In genomic region chr4:106679152-106679551, GRCm38 (mm10) we compare ENCODE assay signal across 8 mouse cellular contexts. TPM values are rescaled to one million over a fixed set of nuclear protein-coding genes. Genes with fewer than 3 reads are reported as not detected.
A peak's percentile ranks its signal among the peaks of the same experiment; 100 is the strongest.
DNase-seq lines count a peak whose midpoint lies in the region; ATAC-seq and TF ChIP-seq lines count a peak whose summit lies in the region.

No protein-coding gene starts in this region.

- peak overlapping the region; percentile 94 for H3K4me2 ChIP-seq in heart, embryonic 13.5 days
- no peak overlapping the region for H3K4me2 ChIP-seq in hindbrain, embryonic 11.5 days (replicated peaks; ENCODE audit: low read depth, low read length)

- 39% methylated on average over 3 of the region's 3 CpGs for WGBS in heart, embryonic 13.5 days
- WGBS in hindbrain, embryonic 11.5 days: 46% methylated on average over 3 of the region's 3 CpGs
- 57% methylated on average over 3 of the region's 3 CpGs for WGBS in thymus, adult 2 months

- H3K9ac ChIP-seq in heart, embryonic 13.5 days: no peak overlapping the region
- no peak overlapping the region for H3K9ac ChIP-seq in hindbrain, embryonic 11.5 days (ENCODE audit: low read depth, low read length)

- ATAC-seq in heart, embryonic 13.5 days (ENCODE audit: extremely low read depth, insufficient number of reproducible peaks, low FRiP score, low TSS enrichment): no peak
- ATAC-seq in hindbrain, embryonic 11.5 days (ENCODE audit: low FRiP score): peak; percentile 60; the same call in 1 of the 2 replicates
- ATAC-seq in megakaryocyte progenitor cell, adult 5-6 weeks (replicated peaks; ENCODE audit: poor library complexity): 0 out of 2 replicates have a peak, but pooled peaks have one; percentile 1

- peaks cover 29% of the 10 kb centered on the region for H3K36me3 ChIP-seq in heart, embryonic 13.5 days
- H3K36me3 ChIP-seq in hindbrain, embryonic 11.5 days (ENCODE audit: control insufficient read depth, insufficient read depth, low read length): no peaks in the 10 kb centered on the region; the same call in none of the 2 replicates
- peaks cover 9% of the 10 kb centered on the region for H3K36me3 ChIP-seq in thymus, adult 2 months (ENCODE audit: control insufficient read depth, insufficient read depth, low read length)

- H3K9me3 ChIP-seq in heart, embryonic 13.5 days: no peaks in the 10 kb centered on the region
- H3K9me3 ChIP-seq in hindbrain, embryonic 11.5 days (ENCODE audit: control insufficient read depth, low read length): no peaks in the 10 kb centered on the region

- H3K27ac ChIP-seq in heart, embryonic 13.5 days (replicated peaks): no peak overlapping the region
- no peak overlapping the region for H3K27ac ChIP-seq in brown adipose tissue, adult 24 weeks (replicated peaks; ENCODE audit: low read depth, low read length)
- no peak overlapping the region for H3K27ac ChIP-seq in hindbrain, embryonic 11.5 days (ENCODE audit: low read depth, low read length)
- no peak overlapping the region for H3K27ac ChIP-seq in thymus, adult 2 months (ENCODE audit: control insufficient read depth, insufficient read depth, low read length)

- H3K4me1 ChIP-seq in heart, embryonic 13.5 days: peaks cover 10% of the 10 kb centered on the region
- no peaks in the 10 kb centered on the region; the same call in 1 of the 2 replicates for H3K4me1 ChIP-seq in brown adipose tissue, adult 24 weeks (ENCODE audit: control insufficient read depth, insufficient read depth, insufficient read length, low read length)
- H3K4me1 ChIP-seq in hindbrain, embryonic 11.5 days (replicated peaks; ENCODE audit: control insufficient read depth, insufficient read depth, low read length): 0 out of 2 replicates have a peak, but pooled peaks cover 2% of the 10 kb centered on the region
- H3K4me1 ChIP-seq in thymus, adult 2 months (replicated peaks; ENCODE audit: control insufficient read depth, insufficient read depth, low read length): peaks cover 4% of the 10 kb centered on the region; the same call in 1 of the 2 replicates

- no peaks in the 10 kb centered on the region for H3K27me3 ChIP-seq in heart, embryonic 13.5 days (replicated peaks)
- H3K27me3 ChIP-seq in hindbrain, embryonic 11.5 days (ENCODE audit: control insufficient read depth, insufficient read depth, low read length): no peaks in the 10 kb centered on the region
- no peaks in the 10 kb centered on the region for H3K27me3 ChIP-seq in thymus, adult 2 months (ENCODE audit: control insufficient read depth, insufficient read depth, low read length)

- TF ChIP-seq CTCF in thymus, adult 2 months (IDR thresholded peaks at IDR 0.05; ENCODE audit: borderline replicate concordance, control insufficient read depth, extremely low read depth, insufficient read depth, low read length, poor library complexity): no peak

- H3K4me3 ChIP-seq in heart, embryonic 13.5 days: peak overlapping the region; percentile 90
- peak overlapping the region; percentile 74 for H3K4me3 ChIP-seq in brown adipose tissue, adult 24 weeks (ENCODE audit: insufficient read depth, low read depth, low read length)
- H3K4me3 ChIP-seq in hindbrain, embryonic 11.5 days (ENCODE audit: low read depth, low read length): no peak overlapping the region
- no peak overlapping the region for H3K4me3 ChIP-seq in thymus, adult 2 months (ENCODE audit: control insufficient read depth, insufficient read depth, low read length)

- DNase-seq in heart, adult 11 months: no peak
- no peak for DNase-seq in hindbrain, embryonic 11.5 days (ENCODE audit: low spot score)
- no peak for DNase-seq in retina, embryonic 14.5 days (ENCODE audit: low spot score)
- no peak for DNase-seq in thymus, adult 2 months
- no peak for DNase-seq in right cerebral cortex, postnatal 36 days (ENCODE audit: low spot score in 2 of 2)

- TF ChIP-seq POLR2A in thymus, adult 2 months (IDR thresholded peaks at IDR 0.05; ENCODE audit: control insufficient read depth, extremely low read depth, insufficient read depth, low read length, poor library complexity): no peak

RNA-seq across cellular contexts. Expression of gene Ttc4, which starts 0.4 kb away (rescaled TPM):
- polyA plus RNA-seq in heart, embryonic 13.5 days (2015; fragmentation: Nextera tagmentation; extraction: Ambion mirVana): 51.2 and 63.5 TPM in 2 replicates
- polyA plus RNA-seq in brown adipose tissue, adult 24 weeks (2012; ENCODE audit: insufficient read depth, insufficient read length, missing spikeins): 15.9 and 18.4 TPM in 2 replicates
- 78.5 and 95.4 TPM in 2 replicates for polyA plus RNA-seq in hindbrain, embryonic 11.5 days (2014; fragmentation: Nextera tagmentation; extraction: Ambion mirVana)
- 32.2 and 42.5 TPM in 2 replicates for total RNA-seq in megakaryocyte progenitor cell, adult 5-6 weeks (2015)
- 24.9 and 28.2 TPM in 2 replicates for total RNA-seq in megakaryocyte progenitor cell, adult 5-6 weeks (2017)
- polyA plus RNA-seq in thymus, adult 2 months (2012; rRNA removed): 72.0 and 87.8 TPM in 2 replicates

RNA-seq across cellular contexts. Expression of gene Pars2, which starts 28.3 kb away (rescaled TPM):
- 10.4 and 13.0 TPM in 2 replicates for polyA plus RNA-seq in heart, embryonic 13.5 days (2015; fragmentation: Nextera tagmentation; extraction: Ambion mirVana)
- polyA plus RNA-seq in brown adipose tissue, adult 24 weeks (2012; ENCODE audit: insufficient read depth, insufficient read length, missing spikeins): 4.9 and 5.8 TPM in 2 replicates
- 9.6 and 10.3 TPM in 2 replicates for polyA plus RNA-seq in hindbrain, embryonic 11.5 days (2014; fragmentation: Nextera tagmentation; extraction: Ambion mirVana)
- total RNA-seq in megakaryocyte progenitor cell, adult 5-6 weeks (2015): 3.7 and 6.6 TPM in 2 replicates
- 7.7 and 8.8 TPM in 2 replicates for total RNA-seq in megakaryocyte progenitor cell, adult 5-6 weeks (2017)
- 16.3 and 17.3 TPM in 2 replicates for polyA plus RNA-seq in thymus, adult 2 months (2012; rRNA removed)

RNA-seq across cellular contexts. Expression of gene Mroh7, which starts 51.6 kb away (rescaled TPM):
- polyA plus RNA-seq in heart, embryonic 13.5 days (2015; fragmentation: Nextera tagmentation; extraction: Ambion mirVana): 0.43 and 0.49 TPM in 2 replicates
- polyA plus RNA-seq in brown adipose tissue, adult 24 weeks (2012; ENCODE audit: insufficient read depth, insufficient read length, missing spikeins): not detected in 2 replicates
- 0.25 TPM in 1 of 2 replicates, not detected in the other for polyA plus RNA-seq in hindbrain, embryonic 11.5 days (2014; fragmentation: Nextera tagmentation; extraction: Ambion mirVana)
- total RNA-seq in megakaryocyte progenitor cell, adult 5-6 weeks (2015): not detected in 2 replicates
- total RNA-seq in megakaryocyte progenitor cell, adult 5-6 weeks (2017): not detected in 2 replicates
- 0.22 and 0.27 TPM in 2 replicates for polyA plus RNA-seq in thymus, adult 2 months (2012; rRNA removed)

RNA-seq across cellular contexts. Expression of gene Fam151a, which starts 54.5 kb away (rescaled TPM):
- polyA plus RNA-seq in heart, embryonic 13.5 days (2015; fragmentation: Nextera tagmentation; extraction: Ambion mirVana): 0.12 and 0.19 TPM in 2 replicates
- not detected in 2 replicates for polyA plus RNA-seq in brown adipose tissue, adult 24 weeks (2012; ENCODE audit: insufficient read depth, insufficient read length, missing spikeins)
- not detected in 2 replicates for polyA plus RNA-seq in hindbrain, embryonic 11.5 days (2014; fragmentation: Nextera tagmentation; extraction: Ambion mirVana)
- total RNA-seq in megakaryocyte progenitor cell, adult 5-6 weeks (2015): not detected in 2 replicates
- total RNA-seq in megakaryocyte progenitor cell, adult 5-6 weeks (2017): not detected in 2 replicates
- 0.52 and 1.2 TPM in 2 replicates for polyA plus RNA-seq in thymus, adult 2 months (2012; rRNA removed)

RNA-seq across cellular contexts. Expression of gene Ttc22, which starts 56.9 kb away (rescaled TPM):
- polyA plus RNA-seq in heart, embryonic 13.5 days (2015; fragmentation: Nextera tagmentation; extraction: Ambion mirVana): 0.43 and 0.74 TPM in 2 replicates
- polyA plus RNA-seq in brown adipose tissue, adult 24 weeks (2012; ENCODE audit: insufficient read depth, insufficient read length, missing spikeins): not detected in 2 replicates
- 0.08 and 0.13 TPM in 2 replicates for polyA plus RNA-seq in hindbrain, embryonic 11.5 days (2014; fragmentation: Nextera tagmentation; extraction: Ambion mirVana)
- total RNA-seq in megakaryocyte progenitor cell, adult 5-6 weeks (2015): not detected in 2 replicates
- not detected in 2 replicates for total RNA-seq in megakaryocyte progenitor cell, adult 5-6 weeks (2017)
- 1.4 and 1.7 TPM in 2 replicates for polyA plus RNA-seq in thymus, adult 2 months (2012; rRNA removed)

Comparison
In these comparisons a context has a peak if more than half of its experiments do, and no peak if none do; other contexts are left out.
1. H3K4me3 ChIP-seq: peak in heart, embryonic 13.5 days (single experiment) and brown adipose tissue, adult 24 weeks (single experiment); none in hindbrain, embryonic 11.5 days (single experiment) and thymus, adult 2 months (single experiment).